In the genomic region with DNA sequence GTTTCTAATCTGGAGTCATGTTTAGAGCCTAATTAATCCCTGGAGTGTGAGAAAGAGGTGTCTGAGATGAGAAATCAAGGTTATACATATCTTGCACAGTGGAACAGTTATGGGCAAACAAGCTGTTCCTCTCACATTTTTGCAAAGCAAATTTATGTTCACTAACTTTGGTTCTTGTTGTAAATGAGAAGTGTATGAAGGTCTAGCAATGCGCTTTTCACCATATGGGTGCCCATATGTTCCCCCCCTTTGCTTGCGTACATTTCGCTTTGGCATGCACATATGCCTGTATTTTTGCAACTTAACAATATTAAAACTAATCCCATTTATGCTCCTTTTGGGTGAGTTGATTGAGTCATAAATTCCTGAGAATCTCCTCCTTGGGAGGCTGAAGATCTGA, we compare ENCODE assay signal across 13 mouse cellular contexts.
DNase-seq lines count a peak whose midpoint lies in the region; ATAC-seq lines count a peak whose summit lies in the region.
"Had no signal": no experiment of that assay in that cellular context is flagged by ENCODE, and none has a peak within 500 bp of the region (broad histone marks: within the 10 kb centered on the region; RNA-seq: fewer than 3 reads in every experiment).

No protein-coding gene starts in this region.

- intact Hi-C loops in left cerebral cortex, postnatal 4 days (cut with DNase I), result no loop called here
- intact Hi-C loops in left cerebral cortex, postnatal 25 days (cut with DNase I), result loop anchor here (2.0 kb wide), 2 partner anchors 159 to 399 kb away; no protein-coding TSS in a partner anchor

- DNase-seq in left cerebral cortex, adult 11 months (ENCODE audit: low spot score), result peak; percentile 62
- no peak for DNase-seq in left cerebral cortex, postnatal 4 days
- peak; percentile 67 to 84 for DNase-seq in layer of hippocampus, adult 8-10 months (ENCODE audit: low spot score in 2 of 2)
- DNase-seq in left cerebral cortex, postnatal 25 days (ENCODE audit: low spot score in 2 of 2), result peak; percentile 71 to 95
- DNase-seq in heart, adult 9 months (ENCODE audit: low spot score in 2 of 2), result no peak
- DNase-seq in spleen, postnatal 14 days (ENCODE audit: low spot score in 2 of 2), result no peak
- DNase-seq in lung, postnatal 4 days, result no peak
- DNase-seq: adrenal gland, postnatal 36 days; heart, postnatal 36 days; kidney, postnatal 10 days; lung, adult 2 months; thymus, postnatal 14 days had no signal

- ATAC-seq in megakaryocyte, adult 5-6 weeks (ENCODE audit: poor library complexity, severe bottlenecking), result no peak

Comparison
In these comparisons a context has a peak if more than half of its experiments do, and no peak if none do; other contexts are left out.
1. DNase-seq: peak in left cerebral cortex, adult 11 months (single experiment), layer of hippocampus, adult 8-10 months (2 of 2) and left cerebral cortex, postnatal 25 days (2 of 2); none in left cerebral cortex, postnatal 4 days (single experiment), heart, adult 9 months (0 of 2), spleen, postnatal 14 days (0 of 2) and lung, postnatal 4 days (0 of 2).